Mouse (Mus musculus) liver, embryonic 13.5 days (tissue): ENCODE measurements around the gene Arhgap29. TPM values are rescaled to one million over a fixed set of nuclear protein-coding genes. Genes with fewer than 3 reads are reported as not detected.
A peak's percentile ranks its signal among the peaks of the same experiment; 100 is the strongest.

Experiments
- ATAC-seq: fragments of 200-750 bp; cut with Nextera tagmentation; 2 replicates; pipeline ENCODE4 v1.8.0; 2017; ENCODE audit warnings: low read depth, mild to moderate bottlenecking, moderate number of reproducible peaks, moderate library complexity
- DNase-seq: peaks from one replicate; pipeline ENCODE4 v3.0.0; 2022
- H3K27ac ChIP-seq: fragments of 300-500 bp; sonication (generic); 2 replicates; pipeline ENCODE4 v1.5.1; 2015; ENCODE audit warnings: moderate library complexity, mild to moderate bottlenecking, inconsistent platforms
- H3K27me3 ChIP-seq: fragments of 300-500 bp; sonication (generic); 2 replicates; pipeline ENCODE4 v1.6.1; 2015; ENCODE audit warnings: mild to moderate bottlenecking, inconsistent platforms
- H3K36me3 ChIP-seq: fragments of 300-500 bp; sonication (generic); 2 replicates; pipeline ENCODE4 v1.6.1; 2015; ENCODE audit warnings: mild to moderate bottlenecking, inconsistent platforms
- H3K4me1 ChIP-seq: fragments of 300-500 bp; sonication (generic); replicated peaks from 2 replicates; pipeline ENCODE4 v1.6.1; 2015; ENCODE audit warnings: inconsistent platforms
- H3K4me2 ChIP-seq: fragments of 300-500 bp; sonication (generic); 2 replicates; pipeline ENCODE4 v1.6.1; 2015; ENCODE audit warnings: inconsistent platforms, mild to moderate bottlenecking, moderate library complexity
- H3K4me3 ChIP-seq: fragments of 300-500 bp; sonication (generic); replicated peaks from 2 replicates; pipeline ENCODE4 v1.5.1; 2015; ENCODE audit warnings: mild to moderate bottlenecking, inconsistent platforms
- H3K9ac ChIP-seq: fragments of 300-500 bp; sonication (generic); 2 replicates; pipeline ENCODE4 v1.6.1; 2015; ENCODE audit warnings: mild to moderate bottlenecking, inconsistent platforms
- H3K9me3 ChIP-seq: fragments of 300-500 bp; sonication (generic); replicated peaks from 2 replicates; pipeline ENCODE4 v1.6.1; 2016; ENCODE audit warnings: inconsistent platforms
- WGBS: fragments of 180-500 bp; shearing (Covaris S2); methylation state at CpG from one replicate; pipeline ENCODE4 v1.1.7; 2015; ENCODE audit not compliant: insufficient replicate concordance; 5-methylcytosine and 5-hydroxymethylcytosine counted together
- polyA plus RNA-seq: library from polyadenylated mRNA; unstranded; fragments of >200 nt; fragmentation: Nextera tagmentation; extraction: Ambion mirVana; gene quantifications from 2 replicates; pipeline ENCODE4 v1.2.1, GENCODE M21; 2015

The Arhgap29 gene
- 5.2 and 6.6 TPM in 2 replicates for polyA plus RNA-seq

DNA sequence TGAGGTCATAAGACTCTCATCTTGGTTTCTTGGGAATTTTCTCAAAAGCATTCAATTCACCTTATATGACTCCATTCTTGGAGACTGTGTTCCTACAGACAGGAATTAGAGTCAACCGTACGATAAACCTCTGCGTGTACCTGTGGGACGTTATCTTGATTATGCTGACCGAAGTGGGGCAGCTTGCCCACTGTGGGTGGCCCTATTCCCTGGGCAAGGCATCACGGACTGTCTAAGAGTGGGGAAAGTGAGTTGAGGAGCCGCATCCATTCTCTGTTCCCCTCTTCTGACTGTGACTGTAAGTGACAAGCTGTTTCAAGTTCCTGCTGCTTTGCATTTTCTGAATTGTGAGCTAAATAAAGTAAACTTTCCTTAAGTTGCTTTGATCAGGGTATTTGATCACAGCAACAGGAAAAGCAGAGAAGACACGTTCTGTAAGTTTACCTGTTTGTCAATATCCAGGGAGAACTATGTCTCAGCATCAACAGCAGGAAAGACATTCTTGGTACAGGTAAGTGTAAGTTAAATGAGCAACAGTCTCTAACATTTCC lies at the start of gene Arhgap29:
Gene Arhgap29 (plus strand): TSS at position 501 of the 551 bp plus-strand sequence.
- H3K27ac ChIP-seq, result no peak within 1 kb of the TSS
- H3K4me2 ChIP-seq, result peak within 1 kb of the TSS; percentile 88
- H3K9me3 ChIP-seq, result no peaks in the 10 kb centered on the region; the same call in 1 of the 2 replicates
- no peak for ATAC-seq
- DNase-seq, result no peak
- peak within 1 kb of the TSS; percentile 65 for H3K4me3 ChIP-seq
- peaks cover 24% of the 10 kb centered on the region for H3K27me3 ChIP-seq
- peaks cover 13% of the 10 kb centered on the region for H3K4me1 ChIP-seq
- WGBS, result 84% methylated on average over 8 of the region's 8 CpGs
- H3K36me3 ChIP-seq, result no peaks in the 10 kb centered on the region
- H3K9ac ChIP-seq, result peak within 1 kb of the TSS; percentile 70

DNA sequence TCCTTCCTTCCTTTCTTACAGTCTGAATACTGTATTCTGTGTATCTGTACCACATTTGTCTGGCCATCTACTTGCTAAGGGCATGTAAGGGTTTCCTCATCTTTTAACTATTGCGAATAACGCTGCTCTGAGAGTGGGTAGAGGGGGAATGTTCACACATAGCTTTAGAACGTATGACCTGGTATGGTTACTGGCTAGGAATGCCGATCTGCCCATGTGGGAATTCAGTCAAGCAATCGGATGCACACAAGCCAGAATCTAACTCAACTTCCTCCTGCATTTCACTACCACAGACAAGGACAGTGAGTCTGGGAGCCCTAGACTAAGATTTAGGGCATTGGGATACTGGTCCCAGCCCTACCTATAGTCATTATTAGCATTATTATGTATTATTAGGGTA lies 49.6 kb upstream of the Arhgap29 start:
- 0 out of 2 replicates have a peak, but pooled peaks cover 10% of the 10 kb centered on the region for H3K4me1 ChIP-seq
- H3K36me3 ChIP-seq, result no peaks in the 10 kb centered on the region
- no peak overlapping the region for H3K4me2 ChIP-seq
- H3K27me3 ChIP-seq, result no peaks in the 10 kb centered on the region
- DNase-seq, result no peak
- H3K27ac ChIP-seq, result no peak overlapping the region
- no peak overlapping the region for H3K9ac ChIP-seq
- no peaks in the 10 kb centered on the region for H3K9me3 ChIP-seq
- ATAC-seq, result no peak
- no peak overlapping the region for H3K4me3 ChIP-seq
- WGBS, result 62% methylated on average over 5 of the region's 5 CpGs

DNA sequence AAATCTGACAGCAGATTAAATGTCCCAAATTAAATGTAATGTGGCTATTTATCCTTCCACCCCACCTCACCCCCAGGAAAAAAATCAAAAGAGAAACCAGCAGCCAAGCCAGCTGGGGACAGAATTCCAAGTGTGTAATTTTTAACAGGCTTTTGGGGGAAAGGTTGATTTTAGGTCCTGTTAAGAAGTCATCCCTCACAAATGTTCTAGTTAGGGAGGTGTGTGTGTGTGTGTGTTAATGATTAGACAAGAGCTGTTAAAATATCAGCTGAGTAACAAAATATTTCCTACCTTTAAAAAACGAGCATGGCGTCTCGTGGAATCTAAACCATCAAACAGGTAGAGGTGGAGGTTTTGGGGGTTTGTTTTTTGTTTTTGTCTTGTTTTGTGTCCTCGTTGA lies 49.1 kb upstream of the Arhgap29 start:
- Histone ChIP-seq H3K9ac (no peak overlapping the region), H3K36me3 (no peaks in the 10 kb centered on the region), H3K27ac (no peak overlapping the region), H3K4me2 (0 out of 2 replicates have a peak overlapping the region, but pooled peaks have one; percentile 6), H3K9me3 (no peaks in the 10 kb centered on the region), H3K4me1 (0 out of 2 replicates have a peak, but pooled peaks cover 10% of the 10 kb centered on the region), H3K27me3 (no peaks in the 10 kb centered on the region), H3K4me3 (no peak overlapping the region)
- no peak for DNase-seq
- no peak for ATAC-seq
- 43% methylated on average over 4 of the region's 4 CpGs for WGBS

DNA sequence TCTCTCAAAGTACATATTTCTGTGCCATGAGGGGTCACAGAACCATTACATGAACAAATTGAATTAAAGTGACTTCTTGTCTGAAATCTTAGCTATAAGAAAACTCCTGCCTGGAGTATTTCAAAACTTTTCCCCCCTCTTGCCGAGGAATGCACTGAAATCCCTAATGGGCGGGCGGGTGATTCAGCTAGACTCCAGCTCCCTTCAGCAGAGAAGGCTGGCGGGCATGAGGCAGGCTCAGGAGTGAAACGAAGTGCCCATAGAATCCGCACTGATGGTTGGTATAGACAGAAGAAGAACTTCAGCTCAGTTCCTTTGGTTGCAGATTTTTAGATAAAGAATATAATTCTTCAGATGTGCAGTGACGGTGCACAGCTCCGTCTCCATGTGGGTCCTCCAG lies 48.6 kb upstream of the Arhgap29 start:
- no peak for DNase-seq
- WGBS, result 54% methylated on average over 8 of the region's 8 CpGs
- Histone ChIP-seq H3K4me1 (0 out of 2 replicates have a peak, but pooled peaks cover 10% of the 10 kb centered on the region), H3K4me3 (no peak overlapping the region), H3K36me3 (no peaks in the 10 kb centered on the region), H3K9me3 (no peaks in the 10 kb centered on the region), H3K4me2 (peak overlapping the region; percentile 6; the same call in 1 of the 2 replicates), H3K27ac (no peak overlapping the region), H3K27me3 (no peaks in the 10 kb centered on the region), H3K9ac (no peak overlapping the region)
- ATAC-seq, result no peak

DNA sequence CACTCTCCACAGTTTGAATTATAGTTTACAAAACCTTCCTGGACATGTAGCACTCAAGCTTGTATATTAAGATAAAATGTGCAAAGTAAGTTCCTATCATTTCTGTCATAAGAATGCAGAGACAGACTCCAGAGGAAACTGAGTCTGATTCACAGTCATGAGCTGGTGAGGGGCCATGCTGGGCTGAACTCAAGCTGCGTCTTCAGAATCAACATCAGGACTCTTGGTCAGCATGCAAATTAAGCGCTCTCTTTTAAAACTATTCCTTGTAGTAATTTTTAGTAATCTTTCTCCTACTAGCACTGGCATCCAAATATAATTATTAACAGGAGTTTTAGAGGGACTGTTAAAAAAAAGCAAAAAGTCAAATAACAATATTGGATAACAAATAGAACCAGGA lies 47.9 kb upstream of the Arhgap29 start:
- Histone ChIP-seq H3K36me3 (no peaks in the 10 kb centered on the region), H3K9me3 (no peaks in the 10 kb centered on the region), H3K27me3 (no peaks in the 10 kb centered on the region), H3K4me1 (0 out of 2 replicates have a peak, but pooled peaks cover 10% of the 10 kb centered on the region), H3K27ac (no peak overlapping the region), H3K9ac (no peak overlapping the region), H3K4me2 (no peak overlapping the region), H3K4me3 (no peak overlapping the region)
- whole genome bisulfite sequencing, result 75% methylated on average over 2 of the region's 2 CpGs
- ATAC-seq (no peak), DNase-seq (no peak)

DNA sequence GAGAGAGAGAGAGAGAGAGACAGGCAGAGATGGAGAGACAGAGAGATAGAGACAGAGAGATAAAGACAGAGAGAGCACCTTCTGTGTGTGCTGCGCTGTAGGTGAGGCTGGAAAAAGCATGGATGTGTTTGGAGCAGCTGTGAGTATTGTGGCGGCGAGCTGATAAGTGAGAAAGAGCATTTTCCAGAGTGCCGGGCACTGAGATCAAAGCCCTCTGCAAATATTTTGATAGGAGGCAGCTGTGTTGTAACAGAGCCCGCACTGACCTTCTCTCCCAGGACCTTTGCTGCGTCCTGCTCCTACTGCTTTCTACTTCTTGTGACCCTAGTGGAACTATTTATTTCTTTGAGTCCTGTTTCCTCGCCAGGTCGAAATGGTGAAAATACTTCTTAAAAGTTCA lies 45.7 kb upstream of the Arhgap29 start:
- no peaks in the 10 kb centered on the region for H3K27me3 ChIP-seq
- H3K4me2 ChIP-seq, result 0 out of 2 replicates have a peak overlapping the region, but pooled peaks have one; percentile 8
- H3K36me3 ChIP-seq, result no peaks in the 10 kb centered on the region
- WGBS, result 48% methylated on average over 8 of the region's 8 CpGs
- H3K27ac ChIP-seq, result no peak overlapping the region
- 0 out of 2 replicates have a peak, but pooled peaks cover 10% of the 10 kb centered on the region for H3K4me1 ChIP-seq
- H3K9ac ChIP-seq, result no peak overlapping the region
- H3K9me3 ChIP-seq, result no peaks in the 10 kb centered on the region
- ATAC-seq (peak; percentile 34; the same call in 1 of the 2 replicates), DNase-seq (no peak)
- H3K4me3 ChIP-seq, result no peak overlapping the region

DNA sequence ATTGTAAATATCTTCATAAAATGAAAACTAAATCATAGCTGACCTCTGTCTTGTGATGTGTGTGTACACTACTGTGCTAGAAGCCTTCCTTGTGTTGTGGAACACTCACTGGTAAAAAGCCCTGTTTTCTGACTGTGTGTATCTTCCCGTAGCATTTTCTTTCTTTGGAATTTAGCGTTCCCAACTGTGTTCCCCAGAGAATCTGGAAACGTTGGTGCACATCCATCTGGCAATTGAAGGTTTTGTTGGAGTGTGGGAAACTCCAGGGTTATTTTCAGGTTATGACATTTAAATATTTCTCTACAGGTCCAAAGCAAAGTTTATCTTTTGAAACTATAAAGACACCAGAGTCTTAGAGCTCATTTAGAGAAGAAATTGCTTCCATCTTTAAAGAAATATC lies 43.2 kb upstream of the Arhgap29 start:
- WGBS, result 59% methylated on average over 3 of the region's 3 CpGs
- H3K4me2 ChIP-seq, result no peak overlapping the region
- peaks cover 6% of the 10 kb centered on the region; the same call in 1 of the 2 replicates for H3K4me1 ChIP-seq
- no peaks in the 10 kb centered on the region for H3K9me3 ChIP-seq
- ATAC-seq, result no peak
- DNase-seq, result no peak
- H3K36me3 ChIP-seq, result no peaks in the 10 kb centered on the region
- H3K27me3 ChIP-seq, result no peaks in the 10 kb centered on the region
- no peak overlapping the region for H3K27ac ChIP-seq
- no peak overlapping the region for H3K9ac ChIP-seq
- H3K4me3 ChIP-seq, result no peak overlapping the region

DNA sequence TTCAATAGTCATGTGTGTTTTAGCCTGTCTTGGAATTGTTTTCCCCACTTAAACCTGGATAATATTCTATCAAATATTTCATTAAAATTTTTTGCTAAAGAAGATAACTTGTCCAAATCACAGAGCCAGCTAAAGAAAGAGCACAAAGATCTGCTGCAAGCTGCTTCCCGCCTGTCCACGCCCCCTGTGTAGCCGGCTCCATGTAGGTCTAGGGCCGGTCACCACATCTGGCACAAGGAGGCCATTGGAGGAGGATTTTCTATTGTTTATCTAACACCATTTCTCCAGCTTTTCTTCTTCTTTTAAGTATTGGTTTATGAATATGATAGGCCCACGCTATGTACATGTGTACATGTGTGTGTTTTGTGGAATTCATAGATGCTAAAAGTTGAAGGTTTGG lies 38.9 kb upstream of the Arhgap29 start:
- WGBS, result 81% methylated on average over 5 of the region's 5 CpGs
- H3K27ac ChIP-seq, result no peak overlapping the region
- DNase-seq (no peak), ATAC-seq (no peak)
- H3K4me2 ChIP-seq, result no peak overlapping the region
- H3K4me1 ChIP-seq, result peaks cover 26% of the 10 kb centered on the region
- no peaks in the 10 kb centered on the region for H3K9me3 ChIP-seq
- H3K27me3 ChIP-seq, result no peaks in the 10 kb centered on the region
- H3K4me3 ChIP-seq, result no peak overlapping the region
- H3K36me3 ChIP-seq, result no peaks in the 10 kb centered on the region
- H3K9ac ChIP-seq, result no peak overlapping the region

DNA sequence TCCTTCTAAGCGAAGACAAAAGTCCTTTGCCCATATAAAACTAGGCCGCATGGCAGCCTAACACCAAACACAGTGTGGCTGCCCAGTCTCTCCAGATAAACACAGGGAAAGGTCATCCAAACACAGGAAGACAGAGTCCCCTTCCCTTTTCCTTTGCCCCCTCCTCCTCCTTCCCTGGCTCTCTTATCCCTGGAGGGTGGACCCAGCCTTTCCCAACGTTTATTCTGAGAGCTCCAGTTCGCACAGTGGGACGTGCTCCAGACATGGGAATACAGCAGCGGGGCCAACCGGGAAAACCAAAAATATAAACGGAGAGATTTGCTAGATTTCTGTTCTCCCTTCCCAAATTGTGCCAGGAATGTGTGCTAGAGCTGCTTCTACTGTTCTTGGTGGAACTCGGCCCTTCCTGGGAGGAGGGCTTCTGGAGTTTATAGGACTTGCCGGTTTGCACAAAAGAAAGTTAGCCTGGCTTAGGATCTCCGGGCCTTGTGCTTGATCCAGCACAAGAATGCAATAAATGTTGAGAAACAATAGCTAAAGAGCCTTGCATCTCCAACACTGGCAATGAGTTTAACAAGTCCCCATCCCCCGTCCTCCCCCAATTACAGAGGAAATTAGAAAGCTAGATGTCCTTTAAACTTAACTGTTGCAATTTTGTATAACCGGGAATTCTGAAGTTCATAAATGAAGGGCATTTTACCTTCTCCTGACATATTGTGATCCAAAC lies 37.7 kb upstream of the Arhgap29 start:
- H3K4me3 ChIP-seq, result no peak overlapping the region

DNA sequence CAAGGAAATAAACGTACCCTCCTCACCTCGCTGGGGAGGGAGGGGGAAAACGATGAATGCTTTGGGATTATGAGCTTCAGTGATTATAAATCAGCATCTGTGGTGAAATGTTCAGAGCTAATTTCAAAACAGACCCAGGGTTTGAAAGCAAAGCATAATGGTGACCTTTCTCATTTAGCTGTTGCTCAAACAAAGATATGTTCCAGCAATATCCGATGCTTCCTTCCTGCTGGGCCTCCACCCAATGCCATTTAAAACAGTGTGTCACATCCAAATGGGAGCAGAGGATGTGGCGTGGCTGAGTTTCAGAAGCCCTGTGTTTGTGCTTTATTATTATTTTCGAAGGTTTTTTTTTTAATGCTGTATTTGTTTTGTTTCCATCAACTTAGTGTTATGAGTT lies 37.1 kb upstream of the Arhgap29 start:
- DNase-seq, result no peak
- Histone ChIP-seq H3K27me3 (no peaks in the 10 kb centered on the region), H3K9me3 (no peaks in the 10 kb centered on the region), H3K27ac (no peak overlapping the region), H3K4me3 (no peak overlapping the region), H3K4me2 (no peak overlapping the region), H3K36me3 (no peaks in the 10 kb centered on the region), H3K4me1 (peaks cover 26% of the 10 kb centered on the region), H3K9ac (no peak overlapping the region)
- no peak for ATAC-seq
- WGBS, result 64% methylated on average over 6 of the region's 6 CpGs

More for the DNA sequence above, 37.7 kb upstream of the Arhgap29 start:
- Histone ChIP-seq H3K9me3 (no peaks in the 10 kb centered on the region), H3K27ac (0 out of 2 replicates have a peak overlapping the region, but pooled peaks have one; percentile 26), H3K9ac (no peak overlapping the region), H3K4me1 (peaks cover 26% of the 10 kb centered on the region), H3K27me3 (no peaks in the 10 kb centered on the region), H3K4me2 (no peak overlapping the region), H3K36me3 (no peaks in the 10 kb centered on the region)
- WGBS, result 74% methylated on average over 13 of the region's 13 CpGs
- no peak for DNase-seq
- no peak for ATAC-seq

DNA sequence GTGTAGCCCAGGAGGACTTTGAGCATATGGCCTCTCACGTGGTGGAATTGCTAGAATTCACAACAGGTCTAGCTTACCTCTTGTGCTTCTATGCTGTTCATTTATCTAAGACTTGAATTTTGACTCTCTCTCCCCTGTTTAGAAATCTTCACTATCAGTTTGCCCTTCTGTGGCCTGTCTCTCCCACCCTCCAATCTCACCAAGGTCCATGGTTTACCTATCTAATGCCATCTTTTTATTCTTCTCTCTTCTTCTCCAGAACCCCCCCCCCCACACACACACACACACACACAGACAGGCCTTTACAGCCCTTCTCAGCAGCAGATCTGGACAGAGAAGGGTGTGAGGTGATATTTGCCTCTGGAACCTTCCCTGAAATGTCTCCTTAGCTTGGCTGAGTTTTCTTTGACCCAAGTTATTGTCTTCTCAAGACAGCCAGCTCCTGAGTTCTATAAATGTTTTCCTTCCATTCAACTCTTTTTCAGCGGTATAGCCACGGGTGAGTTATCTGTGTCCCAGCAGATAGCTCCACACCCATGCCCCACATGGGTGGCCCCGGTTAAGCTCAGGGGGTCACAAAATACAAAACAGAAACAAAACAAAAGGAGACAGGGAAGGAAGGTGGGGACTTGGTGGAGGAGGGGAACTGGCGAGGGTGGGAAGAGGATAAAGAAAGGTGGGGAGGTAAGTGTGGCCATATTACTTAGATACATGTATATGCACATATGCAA lies 35.4 kb upstream of the Arhgap29 start:
- Histone ChIP-seq H3K36me3 (no peaks in the 10 kb centered on the region), H3K27ac (peak overlapping the region; percentile 78), H3K9me3 (no peaks in the 10 kb centered on the region), H3K9ac (no peak overlapping the region), H3K27me3 (no peaks in the 10 kb centered on the region), H3K4me2 (peak overlapping the region; percentile 48), H3K4me3 (no peak overlapping the region), H3K4me1 (peaks cover 26% of the 10 kb centered on the region)
- DNase-seq (peak; percentile 45), ATAC-seq (peak; percentile 94)
- WGBS, result 26% methylated on average over 5 of the region's 5 CpGs
